Mouse (Mus musculus) embryonic facial prominence, embryonic 14.5 days (tissue): ENCODE measurements around the gene Npas2. TPM values are rescaled to one million over a fixed set of nuclear protein-coding genes. Genes with fewer than 3 reads are reported as not detected.

Experiments used
- ATAC-seq: fragments of 200-750 bp; cut with Nextera tagmentation; 2 replicates; pipeline ENCODE4 v1.8.0; 2017; ENCODE audit warnings: low read depth, moderate number of reproducible peaks, moderate TSS enrichment
- DNase-seq: peaks from one replicate; pipeline ENCODE4 v3.0.0-alpha.2; 2015; ENCODE audit warnings: low spot score
- H3K27ac ChIP-seq: fragments of 300-500 bp; sonication (generic); replicated peaks from 2 replicates; pipeline ENCODE4 v1.5.1; 2014; ENCODE audit warnings: low read depth, mild to moderate bottlenecking, low read length, moderate library complexity
- H3K27me3 ChIP-seq: fragments of 300-500 bp; sonication (generic); replicated peaks from 2 replicates; pipeline ENCODE4 v1.6.1; 2014; ENCODE audit warnings: low read length; ENCODE audit not compliant: control insufficient read depth, insufficient read depth
- H3K36me3 ChIP-seq: fragments of 300-500 bp; sonication (generic); 2 replicates; pipeline ENCODE4 v1.6.1; 2014; ENCODE audit warnings: low read length, mixed read lengths; ENCODE audit not compliant: control insufficient read depth, insufficient read depth
- H3K4me1 ChIP-seq: fragments of 300-500 bp; sonication (generic); 2 replicates; pipeline ENCODE4 v1.6.1; 2014; ENCODE audit warnings: antibody characterized with exemption, low read length; ENCODE audit not compliant: control insufficient read depth, insufficient read depth
- H3K4me2 ChIP-seq: fragments of 300-500 bp; sonication (generic); 2 replicates; pipeline ENCODE4 v1.6.1; 2014; ENCODE audit warnings: low read depth, mild to moderate bottlenecking, low read length, moderate library complexity, mixed read lengths
- H3K4me3 ChIP-seq: fragments of 300-500 bp; sonication (generic); 2 replicates; pipeline ENCODE4 v1.5.1; 2014; ENCODE audit warnings: low read depth, mild to moderate bottlenecking, low read length
- H3K9ac ChIP-seq: fragments of 300-500 bp; sonication (generic); 2 replicates; pipeline ENCODE4 v1.6.1; 2014; ENCODE audit warnings: low read depth, mild to moderate bottlenecking, low read length, moderate library complexity, mixed read lengths
- H3K9me3 ChIP-seq: fragments of 300-500 bp; sonication (generic); 2 replicates; pipeline ENCODE4 v1.6.1; 2016; ENCODE audit warnings: low read length; ENCODE audit not compliant: control insufficient read depth
- WGBS: fragments of 180-500 bp; shearing (Covaris S2); extraction: QIAGEN DNeasy Blood & Tissue Kit; methylation state at CpG from one replicate; pipeline ENCODE4 v1.1.7; 2014; 5-methylcytosine and 5-hydroxymethylcytosine counted together
- polyA plus RNA-seq: library from polyadenylated mRNA; unstranded; fragments of >200 nt; fragmentation: Nextera tagmentation; extraction: Ambion mirVana; gene quantifications from 2 replicates; pipeline ENCODE4 v1.2.1, GENCODE M21; 2014

Npas2 gene
- polyA plus RNA-seq, 1 experiment from 2014 or later: 2.7 TPM

DNA sequence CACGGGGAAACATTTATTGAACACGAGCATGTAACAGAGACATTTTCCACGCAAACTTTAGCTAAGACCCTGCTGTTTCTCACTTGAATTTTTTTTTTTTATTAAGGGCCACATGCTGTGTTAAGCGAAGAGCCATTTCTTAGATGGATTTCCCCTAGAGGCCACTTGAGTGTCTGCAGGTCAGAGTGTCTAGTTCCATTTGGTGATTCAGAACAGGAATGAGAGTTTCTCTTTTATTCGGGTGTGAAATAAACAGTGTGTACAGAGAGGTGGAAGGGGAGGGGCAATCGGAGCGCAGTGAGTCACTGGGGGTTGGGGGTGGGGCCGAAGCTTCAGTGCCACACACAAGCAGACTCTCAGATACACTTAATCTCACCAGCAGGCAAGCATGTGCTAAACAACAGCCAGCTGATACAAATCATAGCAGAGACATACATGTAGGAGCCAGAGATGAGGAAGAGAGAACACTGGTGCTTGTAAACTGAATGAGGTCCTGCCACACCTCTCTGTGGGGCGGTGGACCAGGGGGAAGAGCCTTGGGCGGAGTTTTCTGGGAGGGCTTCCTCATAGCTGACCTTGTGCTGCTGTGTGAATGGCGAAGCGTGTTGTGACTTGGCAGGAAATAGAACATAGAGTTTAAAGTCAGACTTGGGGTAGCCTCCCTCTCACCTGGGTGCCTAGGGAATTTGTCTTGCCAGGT lies 3.3 kb downstream of the Npas2 start:
- Histone ChIP-seq H3K27ac (no peak overlapping the region), H3K27me3 (peaks cover 41% of the 10 kb centered on the region), H3K36me3 (no peaks in the 10 kb centered on the region), H3K9ac (no peak overlapping the region), H3K9me3 (0 out of 2 replicates have a peak, but pooled peaks cover 7% of the 10 kb centered on the region), H3K4me3 (no peak overlapping the region), H3K4me2 (no peak overlapping the region), H3K4me1 (peaks cover 10% of the 10 kb centered on the region; the same call in 1 of the 2 replicates)
- ATAC-seq (no peak), DNase-seq (no peak)
- 47% methylated on average over 12 of the region's 12 CpGs for WGBS

DNA sequence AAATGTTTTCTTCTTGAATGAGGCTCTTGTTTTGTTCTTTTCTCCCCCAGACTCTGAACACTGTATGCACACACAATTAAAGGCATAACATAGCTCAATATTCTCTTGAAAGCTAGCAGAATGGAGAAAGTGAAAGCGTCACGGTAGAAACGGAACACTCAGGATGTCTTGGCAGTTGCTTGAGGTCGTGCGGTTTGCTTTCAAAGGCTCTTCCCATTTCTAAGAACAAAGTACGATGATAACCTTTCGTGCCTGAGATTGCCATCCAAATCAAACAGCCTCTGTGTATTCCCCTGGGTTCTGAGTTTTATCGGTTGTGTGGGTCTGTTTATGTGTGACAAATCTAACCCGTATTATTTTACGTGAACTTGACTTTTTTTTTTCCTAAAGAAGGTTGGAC lies 11.5 kb downstream of the Npas2 start:
- Histone ChIP-seq H3K9ac (no peak overlapping the region), H3K27me3 (no peaks in the 10 kb centered on the region), H3K4me3 (no peak overlapping the region), H3K4me1 (no peaks in the 10 kb centered on the region), H3K9me3 (0 out of 2 replicates have a peak, but pooled peaks cover 7% of the 10 kb centered on the region), H3K36me3 (no peaks in the 10 kb centered on the region), H3K4me2 (no peak overlapping the region), H3K27ac (no peak overlapping the region)
- ATAC-seq (no peak), DNase-seq (no peak)
- 66% methylated on average over 10 of the region's 10 CpGs for WGBS

DNA sequence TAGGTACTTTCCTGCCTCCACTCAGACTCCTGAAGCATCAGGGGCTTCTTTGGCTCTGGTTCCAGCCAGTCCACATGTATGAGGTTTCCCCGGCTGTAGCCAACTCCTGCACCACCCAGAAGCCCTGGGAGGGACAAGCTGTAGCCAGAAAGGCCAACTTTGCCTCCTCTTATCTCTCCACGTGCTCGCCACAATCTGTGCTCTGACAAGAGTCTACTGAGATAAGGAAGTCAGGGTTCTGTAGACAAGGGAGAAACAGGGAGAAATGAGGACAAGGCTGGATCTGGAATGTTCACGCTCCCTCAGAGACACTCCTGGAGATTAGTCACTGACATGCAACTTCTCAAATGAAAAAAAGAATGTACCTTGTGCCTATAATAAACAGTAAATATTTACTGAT lies 12.2 kb downstream of the Npas2 start:
- DNase-seq (no peak), ATAC-seq (no peak)
- 0 out of 2 replicates have a peak, but pooled peaks cover 3% of the 10 kb centered on the region for H3K9me3 ChIP-seq
- H3K4me2 ChIP-seq: no peak overlapping the region
- H3K4me3 ChIP-seq: no peak overlapping the region
- H3K36me3 ChIP-seq: no peaks in the 10 kb centered on the region
- no peaks in the 10 kb centered on the region for H3K4me1 ChIP-seq
- no peak overlapping the region for H3K27ac ChIP-seq
- no peaks in the 10 kb centered on the region for H3K27me3 ChIP-seq
- 72% methylated on average over 4 of the region's 4 CpGs for WGBS
- H3K9ac ChIP-seq: no peak overlapping the region

DNA sequence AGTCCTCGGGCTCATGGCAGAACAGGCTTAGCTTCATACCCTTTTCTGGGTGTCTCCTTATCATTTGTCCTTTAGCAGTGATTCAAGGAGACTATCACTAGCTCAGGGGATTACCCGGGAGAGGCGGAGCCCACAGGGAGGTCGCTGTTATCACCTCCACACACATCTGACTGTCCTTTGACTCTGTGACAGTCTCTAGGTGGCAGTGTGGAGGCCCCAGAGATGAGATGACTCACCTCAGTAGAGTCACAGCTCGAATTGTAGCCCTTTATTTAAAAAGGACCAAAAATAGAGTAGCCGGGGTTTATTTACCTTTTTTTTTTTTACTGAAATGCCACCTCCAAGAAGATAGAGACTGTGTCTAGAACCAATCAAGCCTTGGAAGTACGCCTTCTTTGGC lies 13.4 kb downstream of the Npas2 start:
- Histone ChIP-seq H3K4me2 (no peak overlapping the region), H3K27me3 (no peaks in the 10 kb centered on the region), H3K27ac (no peak overlapping the region), H3K4me3 (no peak overlapping the region), H3K9me3 (no peaks in the 10 kb centered on the region), H3K9ac (no peak overlapping the region), H3K36me3 (no peaks in the 10 kb centered on the region), H3K4me1 (no peaks in the 10 kb centered on the region)
- DNase-seq (no peak), ATAC-seq (no peak)
- WGBS: 40% methylated on average over 7 of the region's 7 CpGs

DNA sequence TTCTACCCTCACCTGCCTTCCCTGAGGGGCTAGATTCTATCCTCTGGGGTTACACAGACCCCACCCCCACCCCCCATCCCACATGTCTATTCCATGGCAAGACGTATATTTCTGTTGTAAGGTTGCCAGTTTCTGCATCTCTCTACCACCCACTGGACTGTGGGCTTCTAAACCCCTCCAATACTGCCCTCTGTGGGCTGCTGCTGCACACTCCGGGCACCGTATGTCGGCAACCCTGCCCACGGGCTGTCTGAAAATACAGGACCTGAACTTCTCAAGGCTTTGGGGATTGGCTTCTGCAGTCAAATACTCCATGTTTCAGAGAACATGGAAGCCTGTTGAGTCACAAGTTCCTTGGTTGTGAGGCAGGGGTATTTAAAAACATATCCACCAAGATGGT lies 17.4 kb downstream of the Npas2 start:
- H3K9ac ChIP-seq: no peak overlapping the region
- DNase-seq (no peak), ATAC-seq (no peak)
- H3K4me1 ChIP-seq: no peaks in the 10 kb centered on the region
- H3K27ac ChIP-seq: no peak overlapping the region
- H3K4me3 ChIP-seq: no peak overlapping the region
- no peaks in the 10 kb centered on the region for H3K36me3 ChIP-seq
- 76% methylated on average over 5 of the region's 5 CpGs for WGBS
- no peak overlapping the region for H3K4me2 ChIP-seq
- H3K27me3 ChIP-seq: no peaks in the 10 kb centered on the region
- no peaks in the 10 kb centered on the region for H3K9me3 ChIP-seq

DNA sequence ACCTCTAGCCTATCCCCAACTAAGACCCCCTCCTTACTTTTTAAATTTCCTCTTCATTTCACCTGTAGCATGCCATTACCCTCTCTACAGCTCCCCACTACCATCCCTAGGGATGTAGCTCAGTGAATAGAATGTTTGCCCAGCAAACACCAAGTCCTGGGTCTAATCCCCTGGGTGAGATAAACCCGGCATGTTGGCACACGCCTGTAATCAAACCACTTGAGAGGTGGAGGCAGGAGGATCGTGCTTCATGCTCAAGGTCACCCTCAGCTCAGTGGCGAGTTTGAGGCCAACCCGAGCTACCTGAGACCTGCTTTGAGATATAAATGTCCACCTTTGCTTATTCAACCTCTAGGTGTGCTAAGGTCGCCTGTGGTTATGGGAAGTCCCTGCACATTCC lies 19.5 kb downstream of the Npas2 start:
- no peaks in the 10 kb centered on the region for H3K9me3 ChIP-seq
- H3K27ac ChIP-seq: no peak overlapping the region
- H3K27me3 ChIP-seq: no peaks in the 10 kb centered on the region
- H3K4me3 ChIP-seq: no peak overlapping the region
- no peak overlapping the region for H3K9ac ChIP-seq
- DNase-seq (no peak), ATAC-seq (no peak)
- WGBS: 63% methylated on average over 6 of the region's 6 CpGs
- no peaks in the 10 kb centered on the region for H3K4me1 ChIP-seq
- no peak overlapping the region for H3K4me2 ChIP-seq
- no peaks in the 10 kb centered on the region for H3K36me3 ChIP-seq

DNA sequence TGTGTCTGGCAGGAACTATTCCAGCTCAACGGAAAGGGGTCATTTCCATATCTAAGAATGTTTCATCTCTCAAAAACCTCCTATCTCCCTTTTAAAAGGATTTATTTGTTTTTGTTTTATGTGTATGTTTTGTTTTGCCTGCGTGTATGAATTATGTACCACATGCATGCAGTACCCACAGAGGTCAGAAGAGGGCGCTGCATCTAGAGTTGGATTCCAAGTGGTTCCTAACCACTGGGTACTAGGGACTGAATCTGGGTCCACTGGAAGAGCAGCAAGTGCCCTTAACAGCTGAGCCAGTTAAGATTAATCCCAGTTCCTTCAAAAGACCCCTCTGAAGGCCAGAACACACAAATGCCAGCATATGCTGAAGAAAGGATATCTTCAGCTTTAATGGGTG lies 24.1 kb downstream of the Npas2 start:
- Histone ChIP-seq H3K4me1 (no peaks in the 10 kb centered on the region), H3K27ac (no peak overlapping the region), H3K27me3 (no peaks in the 10 kb centered on the region), H3K4me2 (no peak overlapping the region), H3K4me3 (no peak overlapping the region), H3K36me3 (no peaks in the 10 kb centered on the region), H3K9me3 (no peaks in the 10 kb centered on the region), H3K9ac (no peak overlapping the region)
- DNase-seq (no peak), ATAC-seq (no peak)
- 77% methylated on average over 3 of the region's 3 CpGs for WGBS

DNA sequence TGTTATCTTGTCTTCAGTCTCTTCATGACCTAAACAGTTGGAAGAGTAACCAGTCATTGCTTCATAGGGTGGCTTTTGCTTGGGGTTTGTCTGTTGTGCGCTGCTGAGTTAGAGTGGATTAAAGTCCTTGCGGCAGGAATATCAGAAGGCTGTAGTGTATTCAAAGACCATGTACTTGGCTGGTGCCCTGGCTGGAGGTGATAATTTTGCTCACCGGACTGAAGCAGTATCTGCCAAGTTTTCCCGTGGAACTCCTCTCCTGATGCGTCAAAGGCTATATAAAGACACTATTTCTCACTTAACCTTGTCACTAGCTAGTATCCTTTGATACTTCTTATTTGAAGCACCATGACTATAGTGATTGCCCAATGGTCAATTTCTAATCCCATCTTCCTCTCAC lies 34.9 kb downstream of the Npas2 start:
- H3K4me1 ChIP-seq: no peaks in the 10 kb centered on the region
- ATAC-seq (no peak), DNase-seq (no peak)
- no peak overlapping the region for H3K27ac ChIP-seq
- no peak overlapping the region for H3K9ac ChIP-seq
- no peak overlapping the region for H3K4me2 ChIP-seq
- H3K4me3 ChIP-seq: no peak overlapping the region
- no peaks in the 10 kb centered on the region for H3K36me3 ChIP-seq
- 0 out of 2 replicates have a peak, but pooled peaks cover 4% of the 10 kb centered on the region for H3K9me3 ChIP-seq
- no peaks in the 10 kb centered on the region for H3K27me3 ChIP-seq
- 94% methylated on average over 5 of the region's 5 CpGs for WGBS

DNA sequence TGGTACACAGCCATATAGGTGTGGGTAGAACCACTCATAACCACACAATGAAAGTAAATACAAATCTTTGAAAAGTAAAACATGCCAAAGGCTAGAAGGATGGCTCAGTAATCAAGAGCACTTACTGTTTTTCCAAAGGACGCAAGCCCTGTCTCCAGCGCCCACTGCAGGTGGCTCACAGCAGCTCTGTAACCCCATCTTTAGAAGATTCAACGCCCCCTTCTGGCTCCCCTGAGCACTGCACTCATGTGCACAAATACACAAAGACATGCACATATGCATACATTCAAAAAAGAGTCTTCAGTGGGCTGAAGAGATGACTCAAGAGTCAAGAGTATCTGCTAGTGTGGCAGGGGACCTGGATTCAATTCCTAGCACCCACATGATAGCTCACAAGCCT lies 36.5 kb downstream of the Npas2 start:
- no peak overlapping the region for H3K27ac ChIP-seq
- no peaks in the 10 kb centered on the region for H3K4me1 ChIP-seq
- 0 out of 2 replicates have a peak, but pooled peaks cover 4% of the 10 kb centered on the region for H3K9me3 ChIP-seq
- DNase-seq (no peak), ATAC-seq (no peak)
- no peak overlapping the region for H3K4me2 ChIP-seq
- H3K27me3 ChIP-seq: no peaks in the 10 kb centered on the region
- no peak overlapping the region for H3K9ac ChIP-seq
- WGBS: 75% methylated on average over 3 of the region's 3 CpGs
- H3K36me3 ChIP-seq: no peaks in the 10 kb centered on the region
- H3K4me3 ChIP-seq: no peak overlapping the region
